Mouse (Mus musculus) lung, embryonic 16.5 days (tissue): Measurements from ENCODE around the gene Lrp11. TPM values are rescaled to one million over a fixed set of nuclear protein-coding genes. Genes with fewer than 3 reads are reported as not detected.
"Not testable (repeated sequence)": the region's sequence is repeated elsewhere in the genome, so short reads cannot be mapped to it uniquely, and the experiment has no call there.

Experiments used
- ATAC-seq: fragments of 200-750 bp; cut with Nextera tagmentation; 2 replicates; pipeline ENCODE4 v1.8.0; 2017; ENCODE audit warnings: low read depth, mild to moderate bottlenecking, moderate library complexity
- H3K27ac ChIP-seq: fragments of 300-500 bp; sonication (generic); 2 replicates; pipeline ENCODE4 v1.5.1; 2014; ENCODE audit warnings: mild to moderate bottlenecking, control low read depth, low read length
- H3K27me3 ChIP-seq: fragments of 300-500 bp; sonication (generic); 2 replicates; pipeline ENCODE4 v1.6.1; 2014; ENCODE audit warnings: low read depth, low read length, mixed read lengths; ENCODE audit not compliant: control insufficient read depth, insufficient read depth
- H3K36me3 ChIP-seq: fragments of 300-500 bp; sonication (generic); 2 replicates; pipeline ENCODE4 v1.6.1; 2014; ENCODE audit warnings: low read length; ENCODE audit not compliant: control insufficient read depth, insufficient read depth
- H3K4me1 ChIP-seq: fragments of 300-500 bp; sonication (generic); replicated peaks from 2 replicates; pipeline ENCODE4 v1.6.1; 2014; ENCODE audit warnings: low read length, mixed read lengths; ENCODE audit not compliant: control insufficient read depth, insufficient read depth
- H3K4me2 ChIP-seq: fragments of 300-500 bp; sonication (generic); 2 replicates; pipeline ENCODE4 v1.6.1; 2014; ENCODE audit warnings: low read depth, low read length, control low read depth
- H3K4me3 ChIP-seq: fragments of 300-500 bp; sonication (generic); 2 replicates; pipeline ENCODE4 v1.5.1; 2014; ENCODE audit warnings: mild to moderate bottlenecking, low read length, control low read depth
- H3K9ac ChIP-seq: fragments of 300-500 bp; sonication (generic); 2 replicates; pipeline ENCODE4 v1.6.1; 2014; ENCODE audit warnings: low read length, control low read depth
- H3K9me3 ChIP-seq: fragments of 300-500 bp; sonication (generic); 2 replicates; pipeline ENCODE4 v1.6.1; 2016; ENCODE audit warnings: low read length; ENCODE audit not compliant: control insufficient read depth
- WGBS: fragments of 180-500 bp; shearing (Covaris S2); extraction: QIAGEN DNeasy Blood & Tissue Kit; methylation state at CpG from one replicate; pipeline ENCODE4 v1.1.7; 2014; 5-methylcytosine and 5-hydroxymethylcytosine counted together
- polyA plus RNA-seq: library from polyadenylated mRNA; unstranded; fragments of >200 nt; fragmentation: Nextera tagmentation; extraction: Ambion mirVana; gene quantifications from 2 replicates; pipeline ENCODE4 v1.2.1, GENCODE M21; 2015

The Lrp11 gene
- polyA plus RNA-seq, 1 experiment from 2014 or later, result 2.9 TPM

DNA sequence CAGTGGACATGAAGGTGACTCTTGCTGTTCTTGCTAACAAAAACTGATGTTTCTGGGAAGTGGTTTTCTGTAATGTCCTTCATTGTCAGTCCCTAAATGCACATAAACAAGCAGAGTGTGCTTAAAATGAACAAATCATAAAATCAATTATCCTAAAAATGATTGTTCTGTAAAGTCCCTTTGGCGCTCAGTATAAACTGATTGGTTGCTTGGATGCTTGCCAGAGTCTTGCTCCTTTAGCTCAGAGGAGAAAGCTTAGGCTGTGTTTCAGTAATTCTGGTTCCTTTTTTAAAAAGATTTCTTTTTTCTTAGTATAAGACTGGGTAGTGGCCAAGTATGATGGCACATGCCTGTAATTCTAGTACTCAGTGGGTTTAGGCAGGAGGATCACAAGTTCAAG, 6.7 kb downstream of the Lrp11 start:
- no peaks in the 10 kb centered on the region; the same call in 1 of the 2 replicates for H3K27me3 ChIP-seq
- WGBS, result 38% methylated on average over 1 of the region's 1 CpGs
- H3K9me3 ChIP-seq, result no peaks in the 10 kb centered on the region
- H3K27ac ChIP-seq, result no peak overlapping the region
- no peak overlapping the region for H3K4me3 ChIP-seq
- H3K4me1 ChIP-seq, result no peaks in the 10 kb centered on the region
- no peak overlapping the region for H3K4me2 ChIP-seq
- H3K36me3 ChIP-seq, result no peaks in the 10 kb centered on the region
- ATAC-seq, result no peak
- H3K9ac ChIP-seq, result no peak overlapping the region

DNA sequence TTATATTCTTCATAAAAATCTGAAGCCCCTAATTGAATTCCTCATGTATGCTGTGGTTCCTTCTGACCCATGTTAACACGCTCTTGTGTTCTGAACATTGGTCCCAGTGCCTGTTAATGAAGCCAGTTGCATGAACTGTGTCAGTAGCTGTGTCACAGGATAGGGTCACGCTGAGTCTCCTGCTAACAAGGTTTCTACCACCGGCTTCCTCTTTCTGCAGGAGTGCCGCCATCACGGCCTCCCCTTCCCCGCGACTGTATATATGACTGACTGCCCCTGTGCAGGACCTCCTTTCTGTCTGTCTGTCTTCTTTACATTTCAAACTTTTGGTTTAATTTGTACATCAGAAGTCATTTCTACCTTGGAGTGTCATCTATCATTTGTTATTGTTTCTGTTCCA, 8.6 kb downstream of the Lrp11 start:
- no peak overlapping the region for H3K27ac ChIP-seq
- H3K36me3 ChIP-seq, result no peaks in the 10 kb centered on the region
- H3K4me1 ChIP-seq, result no peaks in the 10 kb centered on the region
- no peaks in the 10 kb centered on the region for H3K27me3 ChIP-seq
- 83% methylated on average over 7 of the region's 7 CpGs for WGBS
- no peak overlapping the region for H3K4me3 ChIP-seq
- H3K9ac ChIP-seq, result no peak overlapping the region
- H3K9me3 ChIP-seq, result no peaks in the 10 kb centered on the region
- ATAC-seq, result no peak
- H3K4me2 ChIP-seq, result no peak overlapping the region

- H3K4me1 ChIP-seq, result no peaks in the 10 kb centered on the region
- WGBS, result 11% methylated on average over 6 of the region's 6 CpGs
- no peak; the same call in 1 of the 2 replicates for ATAC-seq
- no peaks in the 10 kb centered on the region for H3K36me3 ChIP-seq
- H3K4me2 ChIP-seq, result no peak overlapping the region
- H3K9ac ChIP-seq, result no peak overlapping the region
- H3K4me3 ChIP-seq, result no peak overlapping the region
- no peaks in the 10 kb centered on the region for H3K27me3 ChIP-seq
- no peaks in the 10 kb centered on the region for H3K9me3 ChIP-seq
- no peak overlapping the region for H3K27ac ChIP-seq
These were observed 11.0 kb downstream of the Lrp11 start for GRCm38 (mm10) chr10:7600647-7601046.

DNA sequence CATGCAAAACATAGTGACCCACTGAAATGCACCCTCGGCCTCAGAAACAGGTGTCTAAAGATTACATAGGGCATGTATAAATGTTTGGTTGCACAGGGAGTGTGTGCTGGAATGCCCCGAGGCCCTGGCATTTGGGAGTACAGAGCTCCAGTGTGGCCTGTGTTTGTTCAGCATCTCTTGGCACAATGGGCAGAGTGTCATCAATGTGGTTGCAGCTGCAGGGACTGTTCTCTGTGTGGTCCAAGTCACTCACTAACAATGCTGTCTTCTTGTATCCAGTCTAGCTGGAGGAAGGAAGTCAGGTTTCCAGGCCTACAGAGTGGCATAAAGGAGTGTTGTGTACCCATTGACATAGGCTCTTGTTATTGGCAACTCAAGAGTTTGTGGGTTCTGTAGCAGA, 15.6 kb downstream of the Lrp11 start:
- no peaks in the 10 kb centered on the region for H3K36me3 ChIP-seq
- no peak overlapping the region for H3K9ac ChIP-seq
- H3K27ac ChIP-seq, result no peak overlapping the region
- no peak overlapping the region for H3K4me3 ChIP-seq
- ATAC-seq, result no peak
- no peaks in the 10 kb centered on the region for H3K9me3 ChIP-seq
- no peaks in the 10 kb centered on the region for H3K27me3 ChIP-seq
- no peak overlapping the region for H3K4me2 ChIP-seq
- WGBS, result 72% methylated on average over 2 of the region's 2 CpGs
- H3K4me1 ChIP-seq, result no peaks in the 10 kb centered on the region

DNA sequence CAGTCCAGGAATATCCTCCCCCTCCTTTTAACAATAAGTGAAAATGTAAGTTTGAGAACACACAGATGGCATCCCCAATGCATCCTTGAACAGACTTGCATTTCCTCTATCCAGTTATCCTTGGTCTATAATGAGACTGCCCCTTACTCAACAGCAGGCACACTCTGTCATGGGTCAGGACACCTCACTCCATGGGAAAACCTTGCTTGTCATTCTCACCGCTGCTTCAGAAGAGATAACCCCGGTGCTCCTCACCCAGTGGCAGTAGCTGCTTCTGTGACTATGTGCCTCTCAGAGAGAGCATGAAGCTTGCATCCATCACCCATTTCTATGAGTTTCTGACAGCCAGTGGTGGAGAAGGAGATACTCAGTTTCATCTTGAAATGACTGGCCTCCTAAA, 16.8 kb downstream of the Lrp11 start:
- Histone ChIP-seq H3K4me2 (no peak overlapping the region), H3K4me3 (no peak overlapping the region), H3K9me3 (no peaks in the 10 kb centered on the region), H3K4me1 (no peaks in the 10 kb centered on the region), H3K9ac (no peak overlapping the region), H3K27ac (no peak overlapping the region), H3K36me3 (no peaks in the 10 kb centered on the region), H3K27me3 (no peaks in the 10 kb centered on the region)
- no peak for ATAC-seq
- 59% methylated on average over 2 of the region's 2 CpGs for WGBS

DNA sequence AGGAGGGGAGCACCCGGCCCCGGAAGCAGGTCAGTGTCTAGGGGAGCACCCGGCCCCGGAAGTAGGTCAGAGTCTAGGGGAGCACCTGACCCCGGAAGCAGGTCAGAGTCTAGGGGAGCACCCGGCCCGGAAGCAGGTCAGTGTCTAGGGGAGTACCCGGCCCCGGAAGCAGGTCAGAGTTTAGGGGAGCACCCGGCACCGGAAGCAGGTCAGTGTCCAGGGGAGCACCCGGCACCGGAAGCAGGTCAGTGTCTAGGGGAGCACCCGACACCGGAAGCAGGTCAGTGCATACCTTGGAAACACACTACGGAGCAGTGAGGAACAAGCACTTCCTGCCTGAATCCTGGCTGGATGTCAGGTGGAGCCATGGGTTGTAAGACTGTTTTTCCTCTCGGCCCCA, 19.0 kb downstream of the Lrp11 start:
- H3K4me1 ChIP-seq, result no peaks in the 10 kb centered on the region
- no peak overlapping the region for H3K9ac ChIP-seq
- H3K9me3 ChIP-seq, result no peaks in the 10 kb centered on the region
- WGBS, result 85% methylated on average over 17 of the region's 17 CpGs
- no peaks in the 10 kb centered on the region for H3K36me3 ChIP-seq
- no peak overlapping the region for H3K4me3 ChIP-seq
- H3K27ac ChIP-seq, result no peak overlapping the region
- H3K27me3 ChIP-seq, result no peaks in the 10 kb centered on the region
- H3K4me2 ChIP-seq, result no peak overlapping the region
- ATAC-seq, result no peak

DNA sequence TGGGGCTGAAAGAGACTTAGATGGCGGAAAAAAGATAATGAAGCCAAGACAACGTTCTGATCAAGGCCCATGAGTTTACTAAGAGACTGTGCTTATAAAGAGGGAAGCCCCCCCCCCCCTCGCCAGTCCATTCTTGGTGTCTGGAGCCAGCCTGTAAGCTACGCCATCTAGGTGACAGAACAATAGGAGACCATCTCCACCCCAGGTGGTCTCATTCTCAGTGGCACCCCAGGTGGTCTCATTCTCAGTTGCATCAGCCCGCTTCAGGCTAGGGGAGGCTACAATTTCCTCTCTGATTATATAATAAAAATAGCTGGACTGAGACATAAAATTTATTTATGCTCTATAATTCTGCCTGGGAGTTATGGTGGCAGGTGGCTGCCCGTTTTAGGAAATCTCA, 22.0 kb downstream of the Lrp11 start:
- Histone ChIP-seq H3K36me3 (no peaks in the 10 kb centered on the region), H3K27ac (no peak overlapping the region), H3K4me2 (no peak overlapping the region), H3K9me3 (peaks cover 4% of the 10 kb centered on the region; the same call in 1 of the 2 replicates), H3K27me3 (no peaks in the 10 kb centered on the region), H3K4me3 (no peak overlapping the region), H3K4me1 (no peaks in the 10 kb centered on the region), H3K9ac (no peak overlapping the region)
- 67% methylated on average over 6 of the region's 6 CpGs for WGBS
- no peak for ATAC-seq

DNA sequence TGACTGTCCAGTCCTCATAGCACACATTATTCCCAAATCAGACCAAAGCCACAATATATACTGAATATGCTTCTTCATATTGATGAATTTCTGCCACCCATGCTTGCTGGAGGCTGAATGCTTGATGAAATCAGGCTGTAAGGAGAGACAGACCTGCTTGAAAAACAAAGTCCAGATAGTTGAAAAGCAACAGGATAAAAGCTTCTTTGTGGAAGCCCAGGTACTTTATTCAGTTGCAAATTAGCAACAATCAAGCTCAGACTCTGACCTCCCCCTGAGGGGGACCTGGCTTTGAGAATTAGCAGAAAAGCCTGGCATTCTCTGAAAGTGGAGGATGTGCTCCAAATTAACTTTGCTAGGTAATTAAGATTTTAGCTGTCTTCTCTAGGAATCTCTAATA, 22.6 kb downstream of the Lrp11 start:
- not testable (repeated sequence) for H3K27ac ChIP-seq, H3K27me3 ChIP-seq, H3K9me3 ChIP-seq, ATAC-seq, H3K36me3 ChIP-seq, H3K4me3 ChIP-seq, H3K4me1 ChIP-seq, H3K9ac ChIP-seq, H3K4me2 ChIP-seq

- WGBS, result 84% methylated on average over 8 of the region's 8 CpGs
- no peak overlapping the region for H3K9ac ChIP-seq
- no peak overlapping the region for H3K27ac ChIP-seq
- H3K36me3 ChIP-seq, result no peaks in the 10 kb centered on the region
- H3K27me3 ChIP-seq, result no peaks in the 10 kb centered on the region
- ATAC-seq, result no peak
- H3K4me2 ChIP-seq, result no peak overlapping the region
- H3K9me3 ChIP-seq, result peaks cover 4% of the 10 kb centered on the region; the same call in 1 of the 2 replicates
- H3K4me1 ChIP-seq, result no peaks in the 10 kb centered on the region
- H3K4me3 ChIP-seq, result no peak overlapping the region
These were observed 25.2 kb downstream of the Lrp11 start for GRCm38 (mm10) chr10:7614834-7615233.

- not testable (repeated sequence) for H3K36me3 ChIP-seq, H3K9ac ChIP-seq
- WGBS, result 91% methylated on average over 9 of the region's 11 CpGs
These were observed 27.5 kb downstream of the Lrp11 start for GRCm38 (mm10) chr10:7617146-7617545.

More at GRCm38 (mm10) chr10:7617146-7617545, 27.5 kb downstream of the Lrp11 start:
- not testable (repeated sequence) for H3K27me3 ChIP-seq, H3K4me2 ChIP-seq, H3K4me1 ChIP-seq, H3K4me3 ChIP-seq, H3K27ac ChIP-seq, H3K9me3 ChIP-seq, ATAC-seq
